Mouse (Mus musculus) layer of hippocampus, postnatal 10 days (tissue): ENCODE measurements around the gene Olfr1368. TPM values are rescaled to one million over a fixed set of nuclear protein-coding genes. Genes with fewer than 3 reads are reported as not detected.
"Not testable (repeated sequence)": the region's sequence is repeated elsewhere in the genome, so short reads cannot be mapped to it uniquely, and the experiment has no call there.

Experiments
- DNase-seq, 2 experiments: peaks; one replicate each; pipeline ENCODE4 v3.0.0; 2021; ENCODE audit warnings: low spot score in 2 of 2
- total RNA-seq, 2 experiments: library from RNA; stranded (reverse); gene quantifications; 2 replicates each; pipeline ENCODE4 v1.2.3; 2021

Olfr1368 gene
- total RNA-seq, 2 experiments from 2014 or later: not detected

GRCm38 (mm10) chr13:21168371-21169011 lies 22.8 kb upstream of the Olfr1368 start:
- peak in 1 of 2 experiments; percentile 35 for DNase-seq

- no peak for DNase-seq
These were observed 22.2 kb upstream of the Olfr1368 start for GRCm38 (mm10) chr13:21167910-21168300.

DNA sequence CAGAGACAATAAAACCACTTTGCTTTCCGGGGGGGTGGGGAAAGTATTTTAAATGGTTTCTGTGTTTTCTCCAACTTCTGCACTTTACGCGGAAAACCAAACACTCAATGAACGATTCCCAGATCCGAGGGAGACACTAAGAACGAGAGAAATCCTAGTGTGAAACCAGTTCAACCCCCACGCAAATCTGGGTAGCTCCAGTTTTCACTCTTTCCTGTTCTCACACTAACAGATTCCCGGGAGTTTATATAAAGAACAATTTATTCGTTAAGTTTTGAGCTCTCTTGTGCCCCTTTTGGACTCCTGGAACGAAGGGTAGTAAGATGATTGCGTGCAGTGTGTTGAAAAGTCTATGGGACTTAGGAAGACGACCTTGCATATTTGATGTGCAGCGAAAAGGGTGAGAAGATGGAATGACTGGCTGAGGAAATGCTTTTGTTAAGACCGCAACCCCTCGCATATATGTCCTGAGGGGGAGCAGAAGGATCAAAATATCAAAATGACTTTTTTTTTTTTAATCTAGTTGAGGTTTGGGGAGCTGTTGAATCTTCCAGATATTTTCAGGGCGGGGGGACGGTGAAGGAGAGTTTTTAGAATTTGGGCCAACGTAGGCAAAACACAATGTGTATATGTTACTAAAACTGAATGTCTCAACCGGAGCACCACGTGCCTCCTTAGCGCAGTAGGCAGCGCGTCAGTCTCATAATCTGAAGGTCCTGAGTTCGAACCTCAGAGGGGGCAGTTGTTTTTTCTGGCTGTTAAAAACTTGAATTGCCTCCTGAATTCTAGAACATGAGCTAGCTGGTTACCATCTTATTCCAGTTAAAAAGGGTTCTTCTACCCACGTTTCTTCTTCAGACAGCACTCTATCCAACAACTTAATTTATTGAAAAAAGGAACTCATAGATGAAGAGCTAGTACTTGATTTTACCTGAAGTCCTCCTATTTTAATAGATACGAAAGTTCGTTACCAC lies 21.6 kb upstream of the Olfr1368 start:
- DNase-seq: peak; percentile 76 to 85

GRCm38 (mm10) chr13:21162591-21162990 lies 16.9 kb upstream of the Olfr1368 start:
- no peak for DNase-seq

- no peak for DNase-seq
These were observed 15.9 kb upstream of the Olfr1368 start for GRCm38 (mm10) chr13:21161591-21161990.

- DNase-seq: peak; percentile 97 to 98
These were observed 15.3 kb upstream of the Olfr1368 start for GRCm38 (mm10) chr13:21160657-21161590.

GRCm38 (mm10) chr13:21160041-21160511 lies 14.4 kb upstream of the Olfr1368 start:
- DNase-seq: no peak

DNA sequence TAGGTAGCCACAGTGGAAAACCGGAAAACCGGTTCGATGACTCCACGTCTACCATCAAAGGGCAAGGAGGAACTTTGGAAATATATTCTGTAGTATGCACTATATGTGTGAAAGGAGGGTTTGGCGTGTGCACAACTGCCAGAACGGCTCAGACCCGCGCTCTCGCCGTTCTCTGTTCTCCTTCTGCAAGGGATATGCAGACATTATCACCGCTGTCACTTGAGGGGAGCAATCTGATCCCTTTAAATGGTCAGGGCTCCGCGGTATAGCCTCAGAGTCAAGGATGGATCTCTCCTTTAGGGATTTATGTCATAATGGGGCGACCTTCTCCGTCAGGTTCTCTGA lies 13.8 kb upstream of the Olfr1368 start:
- DNase-seq: no peak

GRCm38 (mm10) chr13:21158785-21159474 lies 13.3 kb upstream of the Olfr1368 start:
- DNase-seq: peak; percentile 84 to 88

DNA sequence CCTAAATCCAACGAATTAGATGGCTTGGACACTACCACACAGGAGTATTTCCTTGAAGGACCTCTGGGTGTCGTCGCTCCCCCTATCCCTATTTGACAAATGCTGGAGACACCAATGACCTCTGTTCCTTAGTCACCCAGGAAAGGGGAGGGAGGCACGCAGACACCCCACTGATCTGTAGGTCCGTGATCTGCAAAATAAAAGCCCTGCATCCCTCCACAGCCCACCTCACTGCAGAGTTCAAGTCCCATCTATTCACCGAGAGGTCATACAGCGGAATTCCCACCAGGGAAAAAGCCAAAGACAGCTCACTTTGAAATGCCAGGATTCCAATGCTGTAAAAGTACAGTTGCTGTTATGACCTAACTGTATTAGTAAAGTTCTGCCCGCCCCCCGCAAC lies 12.4 kb upstream of the Olfr1368 start:
- DNase-seq: no peak

DNA sequence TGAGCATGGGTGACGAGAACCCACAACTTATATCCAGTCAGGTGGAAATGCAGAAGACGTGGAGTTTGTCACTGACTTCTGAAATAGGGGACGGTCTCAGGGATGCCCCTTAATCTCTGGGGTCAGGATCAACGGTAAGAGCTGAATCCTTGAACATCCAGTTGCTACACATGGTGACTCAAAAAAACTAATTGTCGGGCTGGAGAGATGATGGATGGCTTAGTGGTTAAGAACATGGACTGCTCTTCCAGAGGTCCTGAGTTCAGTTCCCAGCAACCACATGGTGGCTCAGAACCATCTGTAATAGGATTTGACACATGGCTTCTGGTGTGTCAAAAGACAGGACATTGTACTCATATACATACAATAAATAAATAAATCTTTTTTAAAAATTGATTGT lies 10.2 kb upstream of the Olfr1368 start:
- DNase-seq: no peak

GRCm38 (mm10) chr13:21142421-21142820 lies 3.2 kb downstream of the Olfr1368 start:
- no peak for DNase-seq

- DNase-seq: not testable (repeated sequence)
These were observed 16.3 kb downstream of the Olfr1368 start, which contains the start of gene Olfr263 for GRCm38 (mm10) chr13:21129339-21129738. Gene Olfr263, plus strand, starts transcription at chr13:21129639.

DNA sequence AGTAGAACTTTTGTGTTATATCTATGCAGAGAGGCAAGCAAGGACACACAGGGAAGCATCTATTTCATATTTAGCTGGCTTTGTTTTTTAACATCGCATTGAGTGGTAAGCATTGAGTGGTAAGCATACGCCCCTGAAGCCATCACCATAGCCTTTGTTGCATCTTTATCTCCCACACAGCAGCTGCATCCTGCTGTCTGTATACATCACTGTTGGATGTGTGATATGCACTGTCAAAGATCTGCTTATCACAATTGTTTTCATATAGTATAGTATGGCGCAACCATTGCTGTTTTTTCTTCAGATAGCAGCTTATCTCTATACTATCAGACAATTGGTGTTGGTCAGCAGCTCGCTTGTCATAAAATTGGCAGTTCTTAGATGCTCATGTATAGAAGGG lies 31.5 kb downstream of the Olfr1368 start:
- DNase-seq: no peak

DNA sequence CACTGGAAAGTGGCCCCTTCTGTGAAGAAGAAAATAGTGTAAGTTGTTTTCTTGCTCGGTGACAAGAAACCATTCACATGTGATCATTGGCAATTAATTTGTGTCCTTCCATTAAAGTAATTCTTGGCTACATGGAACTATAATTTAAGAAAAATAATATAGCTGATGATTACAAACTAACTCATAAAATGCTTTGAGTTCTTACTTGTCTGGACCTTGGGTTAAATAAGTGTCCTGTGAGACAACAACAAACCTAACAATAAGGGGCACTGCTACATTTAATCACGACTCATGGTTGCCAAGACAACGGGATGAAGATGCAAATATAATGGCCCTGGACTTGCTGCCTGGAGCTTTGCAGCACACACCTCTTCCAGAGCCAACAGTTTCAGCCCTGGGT lies 34.5 kb downstream of the Olfr1368 start, which contains the start of gene Olfr1369-ps1:
TSS of gene Olfr1369-ps1 (plus strand) at position 301 of the 400 bp plus-strand sequence.
- DNase-seq: not testable (repeated sequence)

DNA sequence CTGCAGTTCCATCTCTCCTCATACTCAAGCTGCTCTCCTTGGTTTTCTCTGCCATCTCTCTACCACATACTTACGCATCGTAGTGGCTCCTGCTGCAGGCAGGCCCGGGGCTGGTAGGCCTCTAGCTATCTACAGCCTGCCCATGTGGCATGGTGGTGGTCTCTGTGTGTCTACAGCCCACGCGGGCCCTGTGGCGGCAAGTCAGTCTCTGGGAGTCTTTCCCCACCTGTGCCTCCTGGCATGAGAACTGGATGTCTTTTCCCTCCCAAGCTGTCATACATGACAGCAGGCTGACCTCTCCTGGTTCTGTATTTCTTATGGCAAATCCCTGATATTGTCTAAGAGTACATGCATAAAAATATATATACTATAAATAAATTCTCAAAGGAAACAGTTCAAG lies 35.2 kb downstream of the Olfr1368 start:
- no peak for DNase-seq

DNA sequence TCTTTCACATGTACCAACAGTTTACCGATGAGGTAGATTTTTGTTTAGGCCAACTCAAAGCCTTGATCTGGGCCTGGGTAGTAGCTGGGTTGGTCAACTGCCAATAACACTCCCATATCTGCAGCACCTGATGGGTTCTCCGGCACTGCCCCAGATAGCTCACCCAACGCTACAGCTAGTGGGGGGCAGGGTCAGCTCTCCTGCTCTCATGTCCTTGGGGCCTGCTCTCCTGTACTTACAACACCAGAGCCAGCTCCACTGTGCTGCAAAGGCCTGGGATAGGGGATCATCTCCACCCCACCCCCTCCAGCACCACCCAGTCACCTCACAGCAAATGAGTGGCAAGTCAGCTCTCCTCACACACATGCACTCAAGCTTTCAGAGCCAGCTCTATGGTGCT lies 35.9 kb downstream of the Olfr1368 start:
- DNase-seq: no peak
